Mouse (Mus musculus): ENCODE data around the gene Aamdc.

Aamdc gene

DNA sequence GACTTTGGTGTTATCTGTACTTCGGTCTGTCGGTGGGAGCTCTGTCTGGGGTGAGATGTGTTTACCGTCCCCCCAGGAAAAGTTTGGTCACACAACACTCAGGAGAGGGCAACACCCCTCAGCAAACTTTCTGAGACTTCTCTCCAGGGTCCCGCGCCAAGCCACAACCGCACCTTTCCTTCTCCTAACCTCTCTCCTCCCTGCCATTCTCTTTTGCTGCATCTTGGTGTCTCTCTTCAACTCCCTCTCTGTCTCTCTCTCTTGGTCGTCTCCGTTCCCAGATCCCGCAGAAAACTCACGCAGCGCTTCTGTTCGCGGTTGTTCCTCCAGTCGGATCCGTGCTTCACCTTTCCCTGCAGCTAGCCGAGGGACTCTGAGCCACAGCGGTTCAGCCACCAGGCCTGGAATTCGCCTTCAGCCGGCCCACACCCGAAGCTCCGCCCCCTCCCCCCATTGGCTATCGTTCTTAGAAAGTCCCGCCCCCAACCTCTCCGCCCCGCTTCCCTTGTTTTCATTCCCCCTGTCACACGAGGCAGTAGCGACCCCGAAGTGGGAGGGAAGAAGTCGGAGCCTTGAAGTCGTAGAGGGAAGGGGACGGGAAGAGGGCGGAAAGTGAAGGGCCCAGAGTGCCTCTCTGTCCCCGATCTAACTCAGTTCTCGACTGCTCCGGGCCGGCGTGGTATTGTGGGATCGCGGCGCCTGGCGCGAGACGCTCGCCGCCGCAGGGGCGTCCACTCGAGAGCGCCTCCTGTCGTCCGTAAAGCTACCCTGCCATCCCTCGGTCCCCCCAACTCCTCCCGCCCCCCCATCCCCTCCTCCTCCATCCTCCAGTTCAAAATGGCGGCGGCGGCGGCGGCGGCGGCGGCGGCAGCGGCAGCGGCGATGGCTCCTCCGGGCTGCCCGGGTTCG, at the start of gene Aamdc, which contains the start of gene Rsf1:
TSS of gene Aamdc (minus strand) at position 431 of the 909 bp plus-strand sequence.
TSS of gene Rsf1 (plus strand) at position 823 of the 909 bp plus-strand sequence.
- DNase-seq (ENCODE audit: low read depth) = peak; percentile 99

- no peak for DNase-seq (ENCODE audit: low read depth)
These were observed 44.1 kb upstream of the Aamdc start for GRCm38 (mm10) chr7:97623402-97623801.

- DNase-seq (ENCODE audit: low read depth) = no peak
These were observed 43.4 kb upstream of the Aamdc start for GRCm38 (mm10) chr7:97622676-97623075.

DNA sequence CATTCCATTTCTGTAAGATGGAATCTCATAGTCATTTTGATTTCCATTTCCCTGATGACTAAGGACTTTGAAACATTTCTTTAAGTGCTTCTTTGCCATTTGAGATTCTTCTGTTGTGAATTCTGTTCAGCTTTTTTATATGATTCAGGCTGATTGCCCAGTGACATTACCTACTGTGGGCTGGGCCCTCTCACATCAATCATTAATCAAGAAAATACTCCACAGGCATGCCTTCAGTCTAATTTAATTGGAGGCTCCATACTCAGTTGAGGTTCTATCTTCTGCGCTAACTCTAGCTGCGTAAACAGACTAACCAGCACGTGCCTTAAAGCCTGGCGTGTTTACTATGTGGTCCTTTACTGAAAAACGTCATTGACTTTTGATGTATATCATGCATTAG, 42.0 kb upstream of the Aamdc start:
- DNase-seq (ENCODE audit: low read depth) = no peak

GRCm38 (mm10) chr7:97598548-97598947, 19.3 kb upstream of the Aamdc start:
- peak; percentile 22 for DNase-seq (ENCODE audit: low read depth)

- DNase-seq (ENCODE audit: low read depth) = no peak
These were observed 14.2 kb upstream of the Aamdc start for GRCm38 (mm10) chr7:97593535-97593934.

DNA sequence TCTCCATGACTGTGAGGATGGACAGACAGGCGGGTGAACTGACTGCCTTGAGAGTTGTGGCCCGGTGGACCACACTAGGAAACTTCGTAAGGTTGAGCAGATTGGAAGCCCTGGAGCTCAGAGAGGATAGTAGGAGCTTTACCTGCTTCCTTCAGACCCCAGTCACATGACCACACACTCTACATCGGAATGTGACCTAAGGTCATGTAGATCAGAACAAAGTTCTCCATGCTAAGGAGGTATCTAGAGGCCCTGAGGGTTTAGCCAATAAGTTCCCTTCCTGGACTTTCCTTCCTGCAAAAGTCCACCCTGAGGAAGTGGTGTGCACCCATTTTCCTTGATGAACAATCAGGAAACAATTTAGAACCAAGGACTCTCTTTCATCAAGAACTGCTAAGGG, 13.1 kb upstream of the Aamdc start:
- DNase-seq (ENCODE audit: low read depth) = no peak

- DNase-seq (ENCODE audit: low read depth) = no peak
These were observed 12.0 kb upstream of the Aamdc start for GRCm38 (mm10) chr7:97591336-97591735.

DNA sequence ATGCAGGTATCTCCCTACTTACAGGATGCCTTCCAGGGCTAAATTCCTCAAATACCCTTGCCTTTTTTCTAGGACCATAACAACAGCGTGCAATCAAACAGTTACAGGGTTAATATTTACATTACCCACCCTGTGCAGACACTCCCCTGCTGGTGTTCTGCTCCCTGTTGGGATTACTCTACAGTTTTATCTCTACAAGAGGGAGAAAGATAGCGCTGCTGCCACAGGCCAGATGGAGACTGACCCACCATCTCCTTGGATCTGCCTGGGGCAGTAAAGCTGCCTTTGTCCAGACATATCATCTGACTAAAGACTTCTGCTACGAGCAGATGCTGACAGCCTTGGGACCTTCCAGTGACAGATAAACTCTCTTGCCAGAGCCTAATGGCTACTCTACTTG, 11.2 kb upstream of the Aamdc start:
- no peak for DNase-seq (ENCODE audit: low read depth)

- DNase-seq (ENCODE audit: low read depth) = no peak
These were observed 9.2 kb upstream of the Aamdc start for GRCm38 (mm10) chr7:97588506-97588905.

- peak; percentile 94 for DNase-seq (ENCODE audit: low read depth)
These were observed 1.5 kb upstream of the Aamdc start for GRCm38 (mm10) chr7:97580843-97581214.

- DNase-seq (ENCODE audit: low read depth) = peak; percentile 36
These were observed 912 bp upstream of the Aamdc start for GRCm38 (mm10) chr7:97579976-97580842.

DNA sequence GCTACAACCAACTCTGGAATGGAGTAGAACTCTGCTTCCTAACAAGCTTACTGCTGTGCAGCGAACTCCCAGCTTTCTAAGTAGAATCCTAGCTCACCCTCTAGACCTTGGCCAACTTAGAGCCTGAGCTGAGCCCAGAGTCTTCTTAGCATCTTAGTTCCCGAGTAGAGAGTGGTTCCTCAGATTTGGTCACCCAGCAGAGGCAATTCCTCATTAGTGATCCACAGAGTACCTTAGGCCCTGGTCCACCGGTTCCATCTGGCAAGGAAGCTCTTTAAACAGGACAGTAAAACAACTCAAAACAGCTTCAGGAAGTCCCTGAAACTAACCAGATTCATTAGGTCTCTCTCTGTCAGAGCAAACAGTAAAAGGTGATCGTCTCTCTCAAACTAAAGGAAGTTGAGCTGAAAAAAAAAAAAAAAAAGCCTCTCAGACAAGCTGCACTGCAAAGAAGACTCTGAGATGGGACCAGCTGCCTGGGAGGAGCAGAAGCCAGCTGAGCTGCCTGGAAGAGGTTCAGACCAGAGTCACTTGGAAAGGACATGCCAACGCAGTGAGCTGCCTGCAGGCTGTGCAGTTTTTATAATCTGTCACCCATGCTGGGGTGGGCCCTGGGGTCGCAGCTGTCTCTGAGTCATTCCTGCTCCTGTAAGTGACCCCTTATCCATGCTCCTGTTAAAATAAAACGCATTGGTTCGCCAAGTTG, 783 bp downstream of the Aamdc start:
- peak; percentile 52 for DNase-seq (ENCODE audit: low read depth)

DNA sequence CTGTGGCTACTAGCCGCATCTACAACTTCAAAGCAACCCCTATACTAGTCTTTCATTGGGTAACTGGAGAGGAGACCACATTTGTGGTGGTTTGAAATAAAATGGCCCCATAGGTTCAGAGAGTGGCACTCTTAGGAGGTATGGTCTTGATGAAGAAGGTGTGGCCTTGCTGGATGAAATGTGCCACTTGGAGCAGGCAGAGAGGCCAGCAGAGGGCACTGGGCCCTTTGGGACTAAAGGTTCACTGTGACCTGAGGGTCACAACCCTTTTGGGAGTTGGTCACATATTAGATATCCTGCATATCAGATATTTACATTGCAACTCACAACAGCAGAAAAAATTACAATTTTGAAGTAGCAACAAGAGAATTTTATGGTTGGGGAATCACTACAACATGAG, 8.9 kb downstream of the Aamdc start:
- peak; percentile 68 for DNase-seq (ENCODE audit: low read depth)

GRCm38 (mm10) chr7:97569372-97569771, 9.9 kb downstream of the Aamdc start:
- DNase-seq (ENCODE audit: low read depth) = no peak

GRCm38 (mm10) chr7:97563576-97563975, 15.7 kb downstream of the Aamdc start:
- DNase-seq (ENCODE audit: low read depth) = no peak

DNA sequence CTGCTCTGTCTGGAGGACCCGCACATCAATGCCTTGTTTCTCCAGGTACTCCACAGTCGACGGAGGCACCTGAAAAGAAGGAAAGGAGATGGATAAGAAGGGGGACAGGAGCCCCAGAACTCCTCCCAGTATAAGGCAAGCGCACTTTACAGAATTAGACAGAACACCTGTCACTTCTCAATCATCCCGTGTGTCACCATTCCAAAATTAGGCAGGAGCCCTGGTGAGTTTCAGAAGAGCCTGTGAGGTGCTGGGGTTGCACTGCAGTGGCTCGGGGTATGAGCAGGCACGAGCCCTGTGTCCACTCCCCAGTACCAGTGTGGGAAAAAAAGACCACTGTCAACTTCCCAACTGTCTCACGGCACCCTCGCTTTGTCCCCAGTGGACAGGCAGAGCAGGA, 28.6 kb downstream of the Aamdc start:
- no peak for DNase-seq (ENCODE audit: low read depth)

DNA sequence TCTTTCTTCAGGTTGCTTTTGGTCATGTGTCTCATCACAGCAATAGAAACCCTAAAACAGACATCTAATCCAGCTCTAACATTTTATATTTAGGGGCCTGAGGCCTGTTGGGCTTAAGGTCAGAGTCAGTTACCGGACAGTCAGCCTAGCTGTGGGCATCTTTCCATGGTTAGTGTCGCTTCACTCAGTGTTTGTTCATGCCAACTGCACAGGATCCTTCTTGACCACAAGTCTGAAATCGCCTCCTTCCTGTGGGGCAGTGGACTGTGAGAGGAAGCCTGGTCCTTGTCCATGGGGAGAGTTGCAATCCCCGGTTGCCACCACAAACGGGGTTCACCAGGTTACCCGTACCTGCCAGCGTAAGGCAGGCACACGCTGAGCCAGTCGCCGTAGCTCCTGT, 30.0 kb downstream of the Aamdc start:
- peak; percentile 67 for DNase-seq (ENCODE audit: low read depth)

GRCm38 (mm10) chr7:97546462-97546861, 32.8 kb downstream of the Aamdc start:
- DNase-seq (ENCODE audit: low read depth) = no peak

DNA sequence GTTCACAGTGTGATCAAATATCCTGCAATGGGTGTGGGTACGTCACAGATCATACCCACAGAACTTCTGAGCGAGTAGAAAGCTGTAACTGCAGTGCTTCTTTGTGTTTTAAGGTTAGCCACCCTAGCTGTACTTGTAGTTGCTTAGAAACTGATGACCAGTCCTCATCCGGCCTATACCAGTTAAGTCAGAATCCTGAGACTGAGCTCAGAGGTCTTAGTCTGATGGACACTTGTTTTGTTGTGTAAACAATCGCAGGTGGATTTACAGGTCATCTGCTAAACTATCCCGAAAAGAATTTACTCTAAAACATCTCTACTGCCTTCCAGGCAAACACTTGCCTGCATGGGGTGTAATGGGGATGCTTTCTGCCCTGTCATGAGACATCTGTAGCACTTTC, 42.7 kb downstream of the Aamdc start:
- no peak for DNase-seq (ENCODE audit: low read depth)

DNA sequence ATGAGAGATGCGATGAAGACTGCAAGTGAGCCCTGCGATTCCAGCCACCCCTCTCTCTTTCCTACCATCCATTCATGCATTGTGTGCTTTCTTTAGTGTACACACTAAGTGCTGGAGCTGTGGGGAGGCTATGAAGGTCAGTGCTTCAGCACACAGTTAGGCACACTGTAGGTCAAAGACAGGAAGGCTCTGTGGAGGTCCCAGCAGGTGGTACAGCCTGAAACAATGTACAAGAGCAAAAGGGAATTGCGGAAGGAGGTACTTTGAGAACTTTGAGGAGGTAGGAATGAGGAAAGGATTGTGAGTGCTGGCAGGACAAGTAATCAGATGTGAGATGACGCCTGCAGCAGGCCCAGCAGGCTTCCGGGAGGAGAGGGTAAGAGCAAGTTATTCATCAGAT, 43.8 kb downstream of the Aamdc start:
- DNase-seq (ENCODE audit: low read depth) = no peak

DNA sequence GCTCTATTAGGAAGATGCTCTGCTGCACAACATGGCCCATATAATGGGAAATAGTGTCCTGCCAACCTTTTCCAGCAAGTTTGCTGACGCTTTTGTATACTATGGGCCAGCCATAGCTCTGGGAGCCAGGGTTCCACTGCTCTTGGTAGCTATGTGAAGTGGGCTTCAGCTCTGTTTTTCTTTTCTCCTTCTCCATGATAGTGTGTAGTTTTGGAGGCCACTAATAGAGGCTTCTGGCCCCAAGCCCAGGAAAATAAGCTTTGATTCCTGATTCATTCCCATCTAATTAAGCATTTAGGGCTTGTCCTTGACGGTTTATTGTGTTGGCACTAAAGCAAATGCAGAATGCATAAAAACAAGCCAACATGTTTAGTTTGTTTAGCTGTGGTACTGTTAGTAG, 59.4 kb downstream of the Aamdc start:
- no peak for DNase-seq (ENCODE audit: low read depth)

All from 416B (cell line).